Mouse (Mus musculus): ENCODE data around the gene H2-D1. TPM values are rescaled to one million over a fixed set of nuclear protein-coding genes. Genes with fewer than 3 reads are reported as not detected.
"Not testable (repeated sequence)": the region's sequence is repeated elsewhere in the genome, so short reads cannot be mapped to it uniquely, and the experiment has no call there.

Gene H2-D1
- polyA plus RNA-seq, 1 experiment = 351 TPM

GRCm38 (mm10) chr17:35303756-35304350 is 41.3 kb downstream of the H2-D1 start:
- Histone ChIP-seq H3K4me3 (ENCODE audit: insufficient read depth, low read depth, low read length) (no peak overlapping the region), H3K27ac (ENCODE audit: insufficient read depth, low read depth, low read length) (no peak overlapping the region), H3K27me3 (replicated peaks; ENCODE audit: control insufficient read depth, insufficient read depth, low read length) (no peaks in the 10 kb centered on the region), H3K4me1 (ENCODE audit: control insufficient read depth, insufficient read depth, low read length) (no peaks in the 10 kb centered on the region), H3K36me3 (ENCODE audit: control insufficient read depth, insufficient read depth, low read length) (no peaks in the 10 kb centered on the region)
- DNase-seq = no peak
- TF ChIP-seq CTCF (conservative IDR thresholded peaks at IDR 0.05; ENCODE audit: insufficient read depth, insufficient read length, low read depth, low read length) (no peak), POLR2A (IDR thresholded peaks at IDR 0.05; ENCODE audit: low read depth, low read length) (no peak)
- 75% methylated on average over 10 of the region's 10 CpGs for WGBS

- Histone ChIP-seq H3K4me3 (ENCODE audit: insufficient read depth, low read depth, low read length) (no peak overlapping the region), H3K4me1 (ENCODE audit: control insufficient read depth, insufficient read depth, low read length) (no peaks in the 10 kb centered on the region), H3K36me3 (ENCODE audit: control insufficient read depth, insufficient read depth, low read length) (no peaks in the 10 kb centered on the region), H3K27me3 (replicated peaks; ENCODE audit: control insufficient read depth, insufficient read depth, low read length) (no peaks in the 10 kb centered on the region), H3K27ac (ENCODE audit: insufficient read depth, low read depth, low read length) (no peak overlapping the region)
- DNase-seq = peak; percentile 19
- no peak for TF ChIP-seq CTCF (conservative IDR thresholded peaks at IDR 0.05; ENCODE audit: insufficient read depth, insufficient read length, low read depth, low read length)
- TF ChIP-seq POLR2A (IDR thresholded peaks at IDR 0.05; ENCODE audit: low read depth, low read length) = no peak
- WGBS = 39% methylated on average over 6 of the region's 6 CpGs
These were observed 41.9 kb downstream of the H2-D1 start for GRCm38 (mm10) chr17:35304478-35304877.

- DNase-seq; H3K27me3 ChIP-seq (replicated peaks; ENCODE audit: control insufficient read depth, insufficient read depth, low read length); H3K4me3 ChIP-seq (ENCODE audit: insufficient read depth, low read depth, low read length); H3K27ac ChIP-seq (ENCODE audit: insufficient read depth, low read depth, low read length); H3K4me1 ChIP-seq (ENCODE audit: control insufficient read depth, insufficient read depth, low read length); H3K36me3 ChIP-seq (ENCODE audit: control insufficient read depth, insufficient read depth, low read length): not testable (repeated sequence)
- WGBS = 83% methylated on average over 8 of the region's 8 CpGs
These were observed 42.4 kb downstream of the H2-D1 start for GRCm38 (mm10) chr17:35304921-35305320.

Other genes starting within 250 kb of the H2-D1 start
- 0.80 and 0.89 TPM in 2 replicates for gene Vwa7, start 246.2 kb upstream of the H2-D1 start, polyA plus RNA-seq (2012; rRNA removed)
- 0.69 and 0.77 TPM in 2 replicates for gene Sapcd1, start 234.7 kb upstream of the H2-D1 start, polyA plus RNA-seq (2012; rRNA removed)
- gene Msh5, start 216.0 kb upstream of the H2-D1 start, polyA plus RNA-seq (2012; rRNA removed) = 1.6 and 2.4 TPM in 2 replicates
- 105 and 117 TPM in 2 replicates for gene Clic1, start 212.8 kb upstream of the H2-D1 start, polyA plus RNA-seq (2012; rRNA removed)
- gene Ddah2, start 203.7 kb upstream of the H2-D1 start, polyA plus RNA-seq (2012; rRNA removed) = 37.7 and 41.0 TPM in 2 replicates
- gene Ly6g6c, start 197.3 kb upstream of the H2-D1 start, polyA plus RNA-seq (2012; rRNA removed) = 0.13 and 0.16 TPM in 2 replicates
- 0.46 and 0.66 TPM in 2 replicates for gene Mpig6b, start 196.5 kb upstream of the H2-D1 start, polyA plus RNA-seq (2012; rRNA removed)
- gene Ly6g6e, start 185.8 kb upstream of the H2-D1 start, polyA plus RNA-seq (2012; rRNA removed) = 2.1 and 2.5 TPM in 2 replicates
- 8.1 and 8.9 TPM in 2 replicates for gene Ly6g6d, start 184.7 kb upstream of the H2-D1 start, polyA plus RNA-seq (2012; rRNA removed)
- gene Ly6g6f, start 177.1 kb upstream of the H2-D1 start, polyA plus RNA-seq (2012; rRNA removed) = not detected in 2 replicates
- gene Abhd16a, start 173.5 kb upstream of the H2-D1 start, polyA plus RNA-seq (2012; rRNA removed) = 156 and 217 TPM in 2 replicates
- not detected in 2 replicates for gene Ly6g5c, start 154.5 kb upstream of the H2-D1 start, polyA plus RNA-seq (2012; rRNA removed)
- gene Ly6g5b, start 147.3 kb upstream of the H2-D1 start, polyA plus RNA-seq (2012; rRNA removed) = 0.81 and 1.0 TPM in 2 replicates
- gene Gpank1, start 141.3 kb upstream of the H2-D1 start, polyA plus RNA-seq (2012; rRNA removed) = 15.1 and 15.5 TPM in 2 replicates
- 434 and 474 TPM in 2 replicates for gene Csnk2b, start 140.7 kb upstream of the H2-D1 start, polyA plus RNA-seq (2012; rRNA removed)
- 10.7 and 12.9 TPM in 2 replicates for gene D17H6S53E, start 136.4 kb upstream of the H2-D1 start, polyA plus RNA-seq (2012; rRNA removed)
- gene Apom, start 130.7 kb upstream of the H2-D1 start, polyA plus RNA-seq (2012; rRNA removed) = 138 and 157 TPM in 2 replicates
- gene Bag6, start 127.6 kb upstream of the H2-D1 start, polyA plus RNA-seq (2012; rRNA removed) = 145 and 160 TPM in 2 replicates
- gene Prrc2a, start 97.8 kb upstream of the H2-D1 start, polyA plus RNA-seq (2012; rRNA removed) = 237 and 272 TPM in 2 replicates
- 0.65 and 2.6 TPM in 2 replicates for gene Aif1, start 86.7 kb upstream of the H2-D1 start, polyA plus RNA-seq (2012; rRNA removed)
- 9.4 and 17.7 TPM in 2 replicates for gene Lst1, start 74.3 kb upstream of the H2-D1 start, polyA plus RNA-seq (2012; rRNA removed)
- gene Ltb, start 68.3 kb upstream of the H2-D1 start, polyA plus RNA-seq (2012; rRNA removed) = 2.5 and 20.9 TPM in 2 replicates
- 0.64 and 0.94 TPM in 2 replicates for gene Tnf, start 60.7 kb upstream of the H2-D1 start, polyA plus RNA-seq (2012; rRNA removed)
- gene Lta, start 57.4 kb upstream of the H2-D1 start, polyA plus RNA-seq (2012; rRNA removed) = 0.08 and 1.1 TPM in 2 replicates
- gene Gm16181, start 41.9 kb upstream of the H2-D1 start, polyA plus RNA-seq (2012; rRNA removed) = not detected in 2 replicates
- 6.6 and 6.7 TPM in 2 replicates for gene Atp6v1g2, start 29.1 kb upstream of the H2-D1 start, polyA plus RNA-seq (2012; rRNA removed)
- gene Nfkbil1, start 26.9 kb upstream of the H2-D1 start, polyA plus RNA-seq (2012; rRNA removed) = 11.5 and 11.7 TPM in 2 replicates
- gene Ddx39b, start 21.0 kb upstream of the H2-D1 start, polyA plus RNA-seq (2012; rRNA removed) = 203 and 206 TPM in 2 replicates
- gene H2-Q1, start 57.7 kb downstream of the H2-D1 start, polyA plus RNA-seq (2012; rRNA removed) = 0.03 TPM in 1 of 2 replicates, not detected in the other
- gene H2-Q2, start 79.5 kb downstream of the H2-D1 start, polyA plus RNA-seq (2012; rRNA removed) = 2.1 and 2.4 TPM in 2 replicates
- 48.1 and 55.9 TPM in 2 replicates for gene H2-Q4, start 116.9 kb downstream of the H2-D1 start, polyA plus RNA-seq (2012; rRNA removed)
- 72.1 and 84.0 TPM in 2 replicates for gene H2-Q6, start 162.1 kb downstream of the H2-D1 start, polyA plus RNA-seq (2012; rRNA removed)
- 112 and 139 TPM in 2 replicates for gene H2-Q7, start 176.4 kb downstream of the H2-D1 start, polyA plus RNA-seq (2012; rRNA removed)
- gene H2-Q10, start 207.4 kb downstream of the H2-D1 start, polyA plus RNA-seq (2012; rRNA removed) = 6.7 and 8.3 TPM in 2 replicates
- not detected in 2 replicates for gene Pou5f1, start 243.3 kb downstream of the H2-D1 start, polyA plus RNA-seq (2012; rRNA removed)